ENCODE assay signal across 11 mouse cellular contexts in genomic region chr5:51412303-51413117, GRCm38 (mm10).
A peak's percentile ranks its signal among the peaks of the same experiment; 100 is the strongest.
DNase-seq lines count a peak whose midpoint lies in the region; ATAC-seq and TF ChIP-seq lines count a peak whose summit lies in the region.
"Had no signal": no experiment of that assay in that cellular context is flagged by ENCODE, and none has a peak within 500 bp of the region (broad histone marks: within the 10 kb centered on the region; RNA-seq: fewer than 3 reads in every experiment).

No protein-coding gene starts in this region.

- peaks cover 10% of the 10 kb centered on the region for H3K4me1 ChIP-seq in forebrain, embryonic 12.5 days
- H3K4me1 ChIP-seq in hindbrain, embryonic 16.5 days (ENCODE audit: control insufficient read depth, insufficient read depth, low read depth, low read length) = no peaks in the 10 kb centered on the region; the same call in 1 of the 2 replicates
- H3K4me1 ChIP-seq in midbrain, embryonic 15.5 days = peaks cover 8% of the 10 kb centered on the region; the same call in 1 of the 2 replicates
- H3K4me1 ChIP-seq in intestine, embryonic 16.5 days (ENCODE audit: control insufficient read depth, insufficient read depth, low read length) = no peaks in the 10 kb centered on the region
- H3K4me1 ChIP-seq: megakaryocyte, embryonic 14.5 days had no signal

- no peak for TF ChIP-seq CTCF in brain, embryonic 14.5 days (IDR thresholded peaks at IDR 0.05; ENCODE audit: borderline replicate concordance, extremely low read depth, insufficient read depth, insufficient read length)

- DNase-seq in brain, embryonic 14.5 days (ENCODE audit: low read depth) = peak; percentile 84
- DNase-seq in gastrocnemius, postnatal 36 days = no peak
- no peak for DNase-seq in left cerebral cortex, adult 11 months (ENCODE audit: low spot score)
- no peak for DNase-seq in left cerebral cortex, adult 9 months (ENCODE audit: low spot score in 2 of 2)
- DNase-seq: gastrocnemius, postnatal 10 days; right cerebral cortex, postnatal 4 days had no signal

- no peaks in the 10 kb centered on the region for H3K36me3 ChIP-seq in forebrain, embryonic 12.5 days (replicated peaks)
- no peaks in the 10 kb centered on the region for H3K36me3 ChIP-seq in hindbrain, embryonic 16.5 days (ENCODE audit: control insufficient read depth, insufficient read depth, low read length)
- no peaks in the 10 kb centered on the region for H3K36me3 ChIP-seq in midbrain, embryonic 15.5 days (replicated peaks)
- H3K36me3 ChIP-seq in intestine, embryonic 16.5 days (ENCODE audit: control insufficient read depth, insufficient read depth, low read length) = no peaks in the 10 kb centered on the region

- H3K4me2 ChIP-seq in forebrain, embryonic 12.5 days = peak overlapping the region; percentile 40
- peak overlapping the region; percentile 42 for H3K4me2 ChIP-seq in hindbrain, embryonic 16.5 days (ENCODE audit: low read length)
- peak overlapping the region; percentile 28 for H3K4me2 ChIP-seq in midbrain, embryonic 15.5 days
- H3K4me2 ChIP-seq in intestine, embryonic 16.5 days (ENCODE audit: low read depth, low read length) = no peak overlapping the region

- ATAC-seq in forebrain, embryonic 12.5 days (ENCODE audit: low FRiP score) = peak; percentile 87
- ATAC-seq in hindbrain, embryonic 16.5 days = peak; percentile 40; the same call in 1 of the 2 replicates
- peak; percentile 71 for ATAC-seq in midbrain, embryonic 15.5 days (replicated peaks)
- no peak for ATAC-seq in intestine, embryonic 16.5 days

- 22% methylated on average over 12 of the region's 12 CpGs for WGBS in forebrain, embryonic 12.5 days
- WGBS in hindbrain, embryonic 16.5 days = 22% methylated on average over 12 of the region's 12 CpGs
- WGBS in midbrain, embryonic 15.5 days = 25% methylated on average over 12 of the region's 12 CpGs
- 46% methylated on average over 12 of the region's 12 CpGs for WGBS in intestine, embryonic 16.5 days

- 0 out of 2 replicates have a peak overlapping the region, but pooled peaks have one; percentile 7 for H3K9ac ChIP-seq in forebrain, embryonic 12.5 days
- no peak overlapping the region for H3K9ac ChIP-seq in hindbrain, embryonic 16.5 days (ENCODE audit: low read depth, low read length)
- H3K9ac ChIP-seq in midbrain, embryonic 15.5 days = no peak overlapping the region
- no peak overlapping the region for H3K9ac ChIP-seq in intestine, embryonic 16.5 days (ENCODE audit: low read depth, low read length)

- H3K4me3 ChIP-seq in forebrain, embryonic 12.5 days (replicated peaks) = no peak overlapping the region
- H3K4me3 ChIP-seq in hindbrain, embryonic 16.5 days (ENCODE audit: low read length) = no peak overlapping the region
- no peak overlapping the region for H3K4me3 ChIP-seq in midbrain, embryonic 15.5 days
- H3K4me3 ChIP-seq in intestine, embryonic 16.5 days (ENCODE audit: low read length) = no peak overlapping the region
- H3K4me3 ChIP-seq: megakaryocyte, embryonic 14.5 days had no signal

- no peaks in the 10 kb centered on the region for H3K9me3 ChIP-seq in forebrain, embryonic 12.5 days
- no peaks in the 10 kb centered on the region for H3K9me3 ChIP-seq in hindbrain, embryonic 16.5 days (ENCODE audit: control insufficient read depth, low read length)
- H3K9me3 ChIP-seq in midbrain, embryonic 15.5 days = no peaks in the 10 kb centered on the region
- H3K9me3 ChIP-seq in intestine, embryonic 16.5 days (ENCODE audit: control insufficient read depth, low read length) = 0 out of 2 replicates have a peak, but pooled peaks cover 2% of the 10 kb centered on the region
- H3K9me3 ChIP-seq: megakaryocyte, embryonic 14.5 days had no signal

- H3K27ac ChIP-seq in forebrain, embryonic 12.5 days = peak overlapping the region; percentile 59
- H3K27ac ChIP-seq in hindbrain, embryonic 16.5 days (ENCODE audit: low read depth, low read length) = peak overlapping the region; percentile 18; the same call in 1 of the 2 replicates
- no peak overlapping the region for H3K27ac ChIP-seq in midbrain, embryonic 15.5 days
- no peak overlapping the region for H3K27ac ChIP-seq in intestine, embryonic 16.5 days (ENCODE audit: low read length)

- intact Hi-C loops in gastrocnemius, postnatal 36 days (cut with DNase I) = no loop called here

- H3K27me3 ChIP-seq in forebrain, embryonic 12.5 days = no peaks in the 10 kb centered on the region
- H3K27me3 ChIP-seq in hindbrain, embryonic 16.5 days (replicated peaks; ENCODE audit: control insufficient read depth, insufficient read depth, low read length) = no peaks in the 10 kb centered on the region
- H3K27me3 ChIP-seq in midbrain, embryonic 15.5 days (replicated peaks) = no peaks in the 10 kb centered on the region
- no peaks in the 10 kb centered on the region for H3K27me3 ChIP-seq in intestine, embryonic 16.5 days (replicated peaks; ENCODE audit: control insufficient read depth, insufficient read depth, low read length)
- H3K27me3 ChIP-seq: megakaryocyte, embryonic 14.5 days had no signal

- TF ChIP-seq POLR2A in brain, embryonic 14.5 days (IDR thresholded peaks at IDR 0.05; ENCODE audit: borderline replicate concordance, extremely low read depth, insufficient read depth, insufficient read length, poor library complexity, severe bottlenecking) = no peak

Comparison
In these comparisons a context has a peak if more than half of its experiments do, and no peak if none do; other contexts are left out.
1. H3K27ac ChIP-seq: peak in forebrain, embryonic 12.5 days (single experiment) and hindbrain, embryonic 16.5 days (single experiment); none in midbrain, embryonic 15.5 days (single experiment) and intestine, embryonic 16.5 days (single experiment).